ENCODE assay signal across 8 mouse cellular contexts in genomic region chrX:48310706-48311517, GRCm38 (mm10). TPM values are rescaled to one million over a fixed set of nuclear protein-coding genes. Genes with fewer than 3 reads are reported as not detected.
DNase-seq lines count a peak whose midpoint lies in the region; ATAC-seq and TF ChIP-seq lines count a peak whose summit lies in the region.

No protein-coding gene starts in this region.

- peak overlapping the region; percentile 48 for H3K4me2 ChIP-seq in hindbrain, embryonic 13.5 days
- peak overlapping the region; percentile 47 for H3K4me2 ChIP-seq in midbrain, embryonic 12.5 days (replicated peaks)

- WGBS in hindbrain, embryonic 13.5 days, result 29% methylated on average over 26 of the region's 26 CpGs
- WGBS in midbrain, embryonic 12.5 days, result 27% methylated on average over 25 of the region's 26 CpGs

- peak overlapping the region; percentile 52; the same call in 1 of the 2 replicates for H3K9ac ChIP-seq in ES-E14 (ENCODE audit: insufficient read depth, low read depth, low read length, poor library complexity, severe bottlenecking)
- no peak overlapping the region for H3K9ac ChIP-seq in hindbrain, embryonic 13.5 days
- H3K9ac ChIP-seq in midbrain, embryonic 12.5 days (replicated peaks), result no peak overlapping the region

- peak overlapping the region; percentile 15 to 24; a peak in 1 of 4 replicates for H3K4me3 ChIP-seq in ES-E14 (ENCODE audit: insufficient read depth in 1 of 2, low read depth in 1 of 2, low read length in 2 of 2, poor library complexity in 1 of 2, severe bottlenecking in 1 of 2)
- peak overlapping the region; percentile 14; the same call in 1 of the 2 replicates for H3K4me3 ChIP-seq in hindbrain, embryonic 13.5 days
- H3K4me3 ChIP-seq in midbrain, embryonic 12.5 days, result peak overlapping the region; percentile 23

- peaks cover 0 to 6% of the 10 kb centered on the region in 2 experiments; a peak in 2 of 4 replicates for H3K4me1 ChIP-seq in ES-E14 (ENCODE audit: control insufficient read depth in 2 of 2, insufficient read depth in 2 of 2, low read length in 2 of 2, poor library complexity in 1 of 2)
- peaks cover 7% of the 10 kb centered on the region; the same call in 1 of the 2 replicates for H3K4me1 ChIP-seq in hindbrain, embryonic 13.5 days (replicated peaks)
- H3K4me1 ChIP-seq in midbrain, embryonic 12.5 days, result peaks cover 3% of the 10 kb centered on the region; the same call in 1 of the 2 replicates

- in situ Hi-C loops in ES-E14 (cut with MboI; ENCODE audit: low sequenced_read_pairs in 2 of 2, unreplicated experiment in 2 of 2), result no loop called here

- peaks cover 20% of the 10 kb centered on the region for H3K27me3 ChIP-seq in hindbrain, embryonic 13.5 days
- H3K27me3 ChIP-seq in midbrain, embryonic 12.5 days, result peaks cover 23% of the 10 kb centered on the region

- no peak overlapping the region; the same call in 1 of the 2 replicates for H3K27ac ChIP-seq in ES-E14 (ENCODE audit: insufficient read depth, low read depth, low read length, poor library complexity, severe bottlenecking)
- H3K27ac ChIP-seq in hindbrain, embryonic 13.5 days, result no peak overlapping the region
- no peak overlapping the region for H3K27ac ChIP-seq in midbrain, embryonic 12.5 days (replicated peaks)

- no peaks in the 10 kb centered on the region for H3K9me3 ChIP-seq in ES-E14 (ENCODE audit: control insufficient read depth, insufficient read depth, low read depth, low read length)
- no peaks in the 10 kb centered on the region for H3K9me3 ChIP-seq in hindbrain, embryonic 13.5 days
- no peaks in the 10 kb centered on the region for H3K9me3 ChIP-seq in midbrain, embryonic 12.5 days

- H3K36me3 ChIP-seq in ES-E14 (ENCODE audit: control insufficient read depth, insufficient read depth, low read length, poor library complexity, severe bottlenecking), result no peaks in the 10 kb centered on the region
- H3K36me3 ChIP-seq in hindbrain, embryonic 13.5 days, result no peaks in the 10 kb centered on the region
- H3K36me3 ChIP-seq in midbrain, embryonic 12.5 days, result no peaks in the 10 kb centered on the region

- no peak for ATAC-seq in hindbrain, embryonic 13.5 days (ENCODE audit: low FRiP score)
- no peak for ATAC-seq in midbrain, embryonic 12.5 days (ENCODE audit: low FRiP score, low read depth)

- peak; percentile 37 for DNase-seq in embryo, embryonic 9.5 days (ENCODE audit: extremely low spot score)
- no peak for DNase-seq in embryo, embryonic 10 days (ENCODE audit: low spot score)
- no peak for DNase-seq in ES-E14 (ENCODE audit: low read depth, low spot score)
- no peak for DNase-seq in urinary bladder, adult 18-20 months (ENCODE audit: low spot score in 2 of 2)
- DNase-seq in urinary bladder, adult 2 months (ENCODE audit: low spot score), result no peak
- no peak for DNase-seq in cerebellum, adult 11 months

TF ChIP-seq in ES-E14, 5 proteins besides CTCF, POLR2A, EP300 and RAD21:
- TF ChIP-seq ZC3H11A (IDR thresholded peaks at IDR 0.05; ENCODE audit: borderline replicate concordance, low read depth, low read length), result no peak
- TF ChIP-seq MAFK (IDR thresholded peaks at IDR 0.05; ENCODE audit: insufficient read depth, low read depth, low read length), result no peak
- TF ChIP-seq HCFC1 (IDR thresholded peaks at IDR 0.05; ENCODE audit: borderline replicate concordance, insufficient read depth, low read length), result no peak
- TF ChIP-seq ZNF384 (IDR thresholded peaks at IDR 0.05; ENCODE audit: low read depth, low read length), result no peak
- no peak for TF ChIP-seq CHD2 (IDR thresholded peaks at IDR 0.05; ENCODE audit: low read depth, low read length)

RNA-seq across cellular contexts. Expression of gene Bcorl1, which starts 30.2 kb away (rescaled TPM):
- total RNA-seq in ES-E14 (2012; rRNA removed), result 1.7 and 2.7 TPM in 2 replicates
- polyA plus RNA-seq in hindbrain, embryonic 13.5 days (2015; fragmentation: Nextera tagmentation; extraction: Ambion mirVana), result 7.6 and 7.8 TPM in 2 replicates
- 6.7 and 8.3 TPM in 2 replicates for polyA plus RNA-seq in midbrain, embryonic 12.5 days (2016; fragmentation: Nextera tagmentation; extraction: Ambion mirVana)
- 2.5 and 5.2 TPM in 2 replicates for polyA plus RNA-seq in urinary bladder, adult 2 months (2012; rRNA removed)

RNA-seq across cellular contexts. Expression of gene Utp14a, which starts 54.2 kb away (rescaled TPM):
- 52.0 and 57.7 TPM in 2 replicates for total RNA-seq in ES-E14 (2012; rRNA removed)
- polyA plus RNA-seq in hindbrain, embryonic 13.5 days (2015; fragmentation: Nextera tagmentation; extraction: Ambion mirVana), result 16.3 and 19.1 TPM in 2 replicates
- polyA plus RNA-seq in midbrain, embryonic 12.5 days (2016; fragmentation: Nextera tagmentation; extraction: Ambion mirVana), result 18.4 and 22.9 TPM in 2 replicates
- 18.2 and 18.9 TPM in 2 replicates for polyA plus RNA-seq in urinary bladder, adult 2 months (2012; rRNA removed)
